Mouse (Mus musculus): ENCODE data around the gene Ppm1n. TPM values are rescaled to one million over a fixed set of nuclear protein-coding genes. Genes with fewer than 3 reads are reported as not detected.

The Ppm1n gene
- total and polyA plus RNA-seq, 2 experiments from 2014 or later, result 1.4 to 1.8 TPM

DNA sequence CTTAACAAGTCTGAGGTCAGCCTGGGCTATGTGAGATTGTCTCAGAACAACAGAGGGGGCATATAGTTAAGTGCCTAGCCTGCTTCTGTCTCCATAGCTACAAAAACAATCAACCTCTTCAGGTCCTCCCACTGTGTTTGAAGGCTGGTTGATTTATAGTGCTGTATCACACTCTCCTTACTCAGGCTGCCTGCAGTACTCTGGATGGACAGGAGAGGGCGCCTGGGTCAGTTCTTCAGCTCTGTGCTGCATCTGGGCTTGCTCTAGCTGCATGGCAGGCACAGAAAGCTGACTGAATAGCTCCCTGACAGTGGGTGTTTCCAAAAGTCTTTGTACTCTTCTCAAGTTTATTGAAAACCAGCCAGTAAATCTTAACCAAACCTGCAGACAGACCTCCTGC is 40.4 kb downstream of the Ppm1n start:
- no peaks in the 10 kb centered on the region for H3K9me3 ChIP-seq (ENCODE audit: low read length)
- H3K9ac ChIP-seq (replicated peaks; ENCODE audit: low read length, poor library complexity, severe bottlenecking), result no peak overlapping the region
- DNase-seq (ENCODE audit: low spot score), result peak; percentile 92
- TF ChIP-seq CTCF (IDR thresholded peaks at IDR 0.05), result peak; percentile 97
- no peaks in the 10 kb centered on the region for H3K27me3 ChIP-seq (ENCODE audit: insufficient read depth, low read length)
- WGBS, result 0% methylated on average over 1 of the region's 1 CpGs
- no peak overlapping the region for H3K4me3 ChIP-seq (ENCODE audit: low read depth, low read length)
- H3K36me3 ChIP-seq (ENCODE audit: insufficient read depth, low read length), result no peaks in the 10 kb centered on the region; the same call in 1 of the 2 replicates
- H3K27ac ChIP-seq (ENCODE audit: low read depth, low read length), result no peak overlapping the region
- no peak overlapping the region for H3K4me2 ChIP-seq (ENCODE audit: low read depth, low read length, poor library complexity, severe bottlenecking)
- peak; percentile 86 for ATAC-seq (ENCODE audit: low FRiP score)
- no peaks in the 10 kb centered on the region for H3K4me1 ChIP-seq (ENCODE audit: insufficient read depth, low read length)

DNA sequence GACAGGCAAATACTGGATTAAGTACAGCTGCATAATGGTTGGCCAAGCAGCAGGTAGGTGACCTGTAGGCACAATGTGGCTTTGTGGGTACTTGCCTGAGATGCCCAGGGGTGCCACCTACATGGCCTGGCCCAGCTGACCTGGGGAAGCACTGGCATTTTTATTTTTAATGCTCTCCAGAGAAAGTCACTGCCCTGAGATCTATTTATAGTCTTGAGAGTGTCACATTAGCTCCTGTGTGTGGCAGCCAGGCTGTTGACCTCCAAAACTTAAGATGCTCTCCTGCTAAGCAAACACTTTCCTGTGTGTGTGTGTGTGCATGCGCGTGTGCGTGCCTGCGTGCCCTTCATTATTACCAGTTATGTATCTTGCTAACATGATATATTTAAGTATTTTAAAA is 41.5 kb downstream of the Ppm1n start:
- Histone ChIP-seq H3K27me3 (ENCODE audit: insufficient read depth, low read length) (no peaks in the 10 kb centered on the region), H3K9me3 (ENCODE audit: low read length) (no peaks in the 10 kb centered on the region), H3K36me3 (ENCODE audit: insufficient read depth, low read length) (no peaks in the 10 kb centered on the region; the same call in 1 of the 2 replicates), H3K27ac (ENCODE audit: low read depth, low read length) (no peak overlapping the region), H3K4me2 (ENCODE audit: low read depth, low read length, poor library complexity, severe bottlenecking) (no peak overlapping the region), H3K4me3 (ENCODE audit: low read depth, low read length) (no peak overlapping the region), H3K4me1 (ENCODE audit: insufficient read depth, low read length) (no peaks in the 10 kb centered on the region), H3K9ac (replicated peaks; ENCODE audit: low read length, poor library complexity, severe bottlenecking) (no peak overlapping the region; the same call in 1 of the 2 replicates)
- 98% methylated on average over 4 of the region's 4 CpGs for WGBS
- DNase-seq (ENCODE audit: low spot score), result no peak
- no peak for TF ChIP-seq CTCF (IDR thresholded peaks at IDR 0.05)
- no peak for ATAC-seq (ENCODE audit: low FRiP score)

DNA sequence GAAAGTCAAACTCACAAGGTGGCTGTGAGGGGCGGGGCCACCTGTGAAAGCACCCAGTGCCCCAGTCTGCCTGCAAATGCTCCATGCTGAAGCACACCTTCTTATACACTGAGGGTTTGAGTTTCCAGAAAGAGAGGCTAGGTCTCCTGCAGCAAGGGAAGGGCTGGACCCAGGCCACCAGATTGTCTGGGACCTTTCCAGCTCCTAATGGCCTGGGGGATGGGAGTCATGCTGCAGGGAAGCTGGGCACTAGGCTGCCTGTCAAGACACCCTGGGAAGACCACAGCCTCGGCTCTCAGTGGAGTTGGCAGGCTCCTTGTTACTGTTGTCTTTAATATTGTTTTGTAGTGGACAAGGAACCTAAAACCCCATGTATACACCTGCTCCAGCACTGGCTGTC is 43.5 kb downstream of the Ppm1n start:
- Histone ChIP-seq H3K9ac (replicated peaks; ENCODE audit: low read length, poor library complexity, severe bottlenecking) (no peak overlapping the region; the same call in 1 of the 2 replicates), H3K27ac (ENCODE audit: low read depth, low read length) (no peak overlapping the region), H3K9me3 (ENCODE audit: low read length) (no peaks in the 10 kb centered on the region), H3K4me1 (ENCODE audit: insufficient read depth, low read length) (no peaks in the 10 kb centered on the region), H3K36me3 (ENCODE audit: insufficient read depth, low read length) (no peaks in the 10 kb centered on the region; the same call in 1 of the 2 replicates), H3K4me3 (ENCODE audit: low read depth, low read length) (no peak overlapping the region), H3K4me2 (ENCODE audit: low read depth, low read length, poor library complexity, severe bottlenecking) (no peak overlapping the region), H3K27me3 (ENCODE audit: insufficient read depth, low read length) (no peaks in the 10 kb centered on the region)
- 73% methylated on average over 2 of the region's 2 CpGs for WGBS
- ATAC-seq (ENCODE audit: low FRiP score) (no peak), DNase-seq (ENCODE audit: low spot score) (peak; percentile 27)
- TF ChIP-seq CTCF (IDR thresholded peaks at IDR 0.05), result no peak

DNA sequence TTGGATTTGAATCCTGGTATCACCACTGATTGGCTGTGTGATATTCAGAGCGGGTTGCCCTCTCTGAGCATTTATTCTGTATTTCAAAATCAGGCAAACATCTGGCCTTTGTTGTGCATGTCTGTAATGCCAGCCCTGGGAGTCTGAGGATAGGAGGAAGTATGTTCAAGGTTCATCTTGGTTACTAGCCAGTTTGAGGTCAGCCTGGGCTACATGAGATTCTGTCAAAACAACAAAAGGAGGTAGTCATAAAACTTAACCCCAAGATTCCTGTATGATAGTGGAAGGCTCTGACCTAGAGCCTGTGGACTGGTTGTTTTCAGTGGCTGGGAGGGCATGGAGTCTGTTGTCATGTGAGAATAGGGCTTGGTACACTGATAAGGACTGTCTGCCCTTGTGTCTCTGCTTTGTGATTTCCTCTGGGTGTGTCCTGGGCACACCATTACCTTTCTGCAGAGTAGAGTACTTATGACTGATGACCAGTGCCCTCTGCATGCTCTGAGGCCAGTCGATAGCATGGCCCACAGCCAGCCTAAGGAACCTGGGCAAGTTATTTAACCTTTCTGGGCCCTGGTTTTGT is 44.7 kb downstream of the Ppm1n start:
- Histone ChIP-seq H3K9ac (replicated peaks; ENCODE audit: low read length, poor library complexity, severe bottlenecking) (no peak overlapping the region), H3K27ac (ENCODE audit: low read depth, low read length) (no peak overlapping the region), H3K4me2 (ENCODE audit: low read depth, low read length, poor library complexity, severe bottlenecking) (no peak overlapping the region), H3K27me3 (ENCODE audit: insufficient read depth, low read length) (no peaks in the 10 kb centered on the region), H3K4me3 (ENCODE audit: low read depth, low read length) (no peak overlapping the region), H3K36me3 (ENCODE audit: insufficient read depth, low read length) (no peaks in the 10 kb centered on the region; the same call in 1 of the 2 replicates), H3K4me1 (ENCODE audit: insufficient read depth, low read length) (no peaks in the 10 kb centered on the region), H3K9me3 (ENCODE audit: low read length) (no peaks in the 10 kb centered on the region)
- WGBS, result 94% methylated on average over 2 of the region's 2 CpGs
- no peak for ATAC-seq (ENCODE audit: low FRiP score)
- TF ChIP-seq CTCF (IDR thresholded peaks at IDR 0.05), result no peak
- DNase-seq (ENCODE audit: low spot score), result no peak

DNA sequence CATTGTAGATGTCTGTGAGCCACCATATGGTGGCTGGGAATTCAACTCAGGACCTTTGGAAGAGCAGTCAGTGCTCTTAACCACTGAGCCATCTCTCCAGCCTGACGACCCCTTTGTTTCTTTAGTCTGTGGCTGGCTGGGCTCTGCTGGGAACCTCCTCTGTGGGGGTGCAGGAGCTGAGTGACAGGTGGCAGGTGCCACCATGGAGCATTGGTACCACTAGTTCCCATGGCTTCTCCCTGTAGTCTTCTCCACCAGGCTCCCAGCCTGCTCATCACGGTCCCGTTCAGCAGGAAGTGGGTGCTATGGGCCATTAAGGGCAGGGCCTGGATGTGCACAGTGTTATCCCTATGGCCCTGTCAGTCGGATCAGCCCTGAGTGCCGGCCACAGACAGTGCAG is 45.2 kb downstream of the Ppm1n start:
- ATAC-seq (ENCODE audit: low FRiP score), result no peak
- Histone ChIP-seq H3K9ac (replicated peaks; ENCODE audit: low read length, poor library complexity, severe bottlenecking) (no peak overlapping the region), H3K27ac (ENCODE audit: low read depth, low read length) (no peak overlapping the region), H3K4me1 (ENCODE audit: insufficient read depth, low read length) (peaks cover under 1% of the 10 kb centered on the region; the same call in 1 of the 2 replicates), H3K27me3 (ENCODE audit: insufficient read depth, low read length) (no peaks in the 10 kb centered on the region), H3K4me2 (ENCODE audit: low read depth, low read length, poor library complexity, severe bottlenecking) (no peak overlapping the region), H3K4me3 (ENCODE audit: low read depth, low read length) (no peak overlapping the region), H3K9me3 (ENCODE audit: low read length) (no peaks in the 10 kb centered on the region), H3K36me3 (ENCODE audit: insufficient read depth, low read length) (no peaks in the 10 kb centered on the region; the same call in 1 of the 2 replicates)
- WGBS, result 76% methylated on average over 5 of the region's 5 CpGs
- DNase-seq (ENCODE audit: low spot score), result no peak
- no peak for TF ChIP-seq CTCF (IDR thresholded peaks at IDR 0.05)

DNA sequence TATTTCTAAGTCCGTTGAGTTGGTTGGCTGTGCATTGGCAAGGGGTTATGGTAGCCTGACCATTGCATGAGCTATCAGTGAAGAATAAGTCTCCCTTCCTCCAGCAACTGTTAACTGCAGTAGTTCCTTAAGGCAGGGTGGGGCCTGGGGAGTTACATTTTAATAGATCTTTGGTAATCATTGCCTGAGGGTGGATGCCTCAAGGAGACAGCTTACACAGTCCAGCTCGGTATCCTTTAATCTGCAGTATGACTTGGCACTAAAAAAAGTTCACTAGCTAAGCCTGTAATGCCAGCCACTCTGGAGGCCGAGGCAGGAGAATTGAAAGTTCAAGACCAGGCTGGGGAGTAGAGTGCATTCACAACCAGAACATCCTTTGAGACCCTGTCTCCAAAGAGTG is 48.0 kb downstream of the Ppm1n start:
- H3K36me3 ChIP-seq (ENCODE audit: insufficient read depth, low read length), result no peaks in the 10 kb centered on the region; the same call in 1 of the 2 replicates
- DNase-seq (ENCODE audit: low spot score), result no peak
- H3K4me2 ChIP-seq (ENCODE audit: low read depth, low read length, poor library complexity, severe bottlenecking), result no peak overlapping the region
- H3K9ac ChIP-seq (replicated peaks; ENCODE audit: low read length, poor library complexity, severe bottlenecking), result no peak overlapping the region
- TF ChIP-seq CTCF (IDR thresholded peaks at IDR 0.05), result no peak
- no peaks in the 10 kb centered on the region for H3K9me3 ChIP-seq (ENCODE audit: low read length)
- no peaks in the 10 kb centered on the region for H3K27me3 ChIP-seq (ENCODE audit: insufficient read depth, low read length)
- H3K4me1 ChIP-seq (ENCODE audit: insufficient read depth, low read length), result peaks cover 8% of the 10 kb centered on the region
- no peak overlapping the region for H3K4me3 ChIP-seq (ENCODE audit: low read depth, low read length)
- H3K27ac ChIP-seq (ENCODE audit: low read depth, low read length), result no peak overlapping the region
- no peak for ATAC-seq (ENCODE audit: low FRiP score)
- WGBS, result 93% methylated on average over 3 of the region's 3 CpGs
